Mouse (Mus musculus): ENCODE data around the gene Gm6899.

The Gm6899 gene

DNA sequence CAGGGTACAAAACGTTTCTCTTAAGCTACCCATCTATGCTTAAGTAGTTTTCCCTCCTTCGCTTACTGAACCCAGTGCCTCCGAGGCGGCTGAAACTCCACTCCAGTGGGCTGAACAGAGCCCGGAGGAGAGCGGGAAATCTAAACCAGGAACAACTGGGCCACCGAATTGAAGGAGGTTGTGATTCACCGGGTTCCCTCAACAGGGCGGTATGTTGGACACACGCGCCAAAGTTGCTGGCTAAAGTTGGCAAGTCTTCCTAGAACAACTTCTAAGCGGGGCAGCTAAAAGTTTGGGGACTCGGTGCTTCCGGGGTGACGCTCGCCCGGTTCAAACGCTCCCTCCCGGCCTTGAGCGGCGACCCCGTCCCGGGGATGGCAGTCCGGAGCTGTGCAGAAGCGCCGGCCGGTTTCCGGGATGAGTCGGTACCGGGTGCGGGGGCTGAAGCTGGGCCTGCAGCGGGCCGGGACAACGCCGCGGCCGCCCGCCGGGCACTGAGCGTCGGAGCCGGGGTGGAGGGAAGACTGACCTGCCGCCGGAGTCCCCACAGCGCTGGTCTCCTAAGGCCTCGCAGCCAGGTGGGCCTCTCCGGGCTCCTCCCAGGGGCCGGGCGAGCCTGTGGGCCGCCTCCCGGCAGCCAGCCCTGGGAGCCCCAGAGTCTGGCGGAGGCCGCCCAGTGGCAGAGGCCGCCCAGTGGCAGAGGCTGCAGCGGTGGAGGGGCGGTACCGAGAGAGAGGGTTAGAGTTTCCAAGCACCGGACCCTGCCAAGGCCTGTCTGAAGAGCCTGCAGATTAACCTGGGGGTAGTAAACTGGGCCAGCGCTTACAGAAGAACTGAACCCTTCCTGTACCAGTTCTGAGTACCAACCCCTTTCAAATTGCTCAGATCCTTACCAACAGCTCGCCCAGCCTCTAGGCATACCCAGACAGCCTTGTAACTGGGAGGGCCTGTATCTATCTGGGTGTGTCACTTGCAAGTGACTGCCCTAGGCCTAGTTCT, at the start of gene Gm6899, which contains the start of gene Vrk2:
Gene Gm6899, plus strand, starts transcription at position 181 of the 999 bp plus-strand sequence.
Gene Vrk2, minus strand, starts transcription at position 939 of the 999 bp plus-strand sequence.
- H3K36me3 ChIP-seq (ENCODE audit: insufficient read depth, low read length) = no peaks in the 10 kb centered on the region
- peaks cover 10% of the 10 kb centered on the region for H3K4me1 ChIP-seq (replicated peaks; ENCODE audit: low read depth, low read length)
- H3K4me3 ChIP-seq (replicated peaks; ENCODE audit: low read length) = peak within 1 kb of the TSS; percentile 82
- no peak for TF ChIP-seq POU5F1 (IDR thresholded peaks at IDR 0.05; ENCODE audit: borderline replicate concordance, low read length)
- TF ChIP-seq NANOG (IDR thresholded peaks at IDR 0.05; ENCODE audit: borderline replicate concordance, low read length) = no peak
- TF ChIP-seq CTCF (conservative IDR thresholded peaks at IDR 0.05; ENCODE audit: low read length) = no peak
- no peaks in the 10 kb centered on the region for H3K27me3 ChIP-seq (ENCODE audit: insufficient read depth, low read length)
- H3K9me3 ChIP-seq (ENCODE audit: low read length) = no peaks in the 10 kb centered on the region

DNA sequence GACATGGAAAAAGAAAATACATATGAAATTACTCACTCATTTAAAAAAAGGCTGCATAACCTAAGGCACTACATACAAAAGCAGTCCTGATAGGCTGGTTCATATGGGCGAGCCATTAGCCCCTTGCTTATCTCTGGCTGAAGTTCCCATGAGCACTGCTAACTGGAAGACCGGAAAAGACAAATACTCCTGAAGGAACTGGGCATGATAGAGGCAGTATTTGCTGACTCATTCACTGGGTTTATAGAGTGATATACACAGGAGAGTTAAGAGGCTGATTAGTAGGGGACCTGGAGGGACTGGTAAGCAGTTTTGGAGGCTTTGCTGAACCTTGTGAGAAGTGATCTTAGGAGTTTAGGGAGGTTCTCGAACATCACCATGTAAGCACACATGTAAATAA, 41.5 kb upstream of the Gm6899 start:
- no peak for TF ChIP-seq CTCF (conservative IDR thresholded peaks at IDR 0.05; ENCODE audit: low read length)
- TF ChIP-seq POU5F1 (IDR thresholded peaks at IDR 0.05; ENCODE audit: borderline replicate concordance, low read length) = no peak
- Histone ChIP-seq H3K4me1 (replicated peaks; ENCODE audit: low read depth, low read length) (no peaks in the 10 kb centered on the region), H3K36me3 (ENCODE audit: insufficient read depth, low read length) (no peaks in the 10 kb centered on the region), H3K9me3 (ENCODE audit: low read length) (peaks cover 15% of the 10 kb centered on the region), H3K4me3 (replicated peaks; ENCODE audit: low read length) (no peak overlapping the region), H3K27me3 (ENCODE audit: insufficient read depth, low read length) (no peaks in the 10 kb centered on the region)

DNA sequence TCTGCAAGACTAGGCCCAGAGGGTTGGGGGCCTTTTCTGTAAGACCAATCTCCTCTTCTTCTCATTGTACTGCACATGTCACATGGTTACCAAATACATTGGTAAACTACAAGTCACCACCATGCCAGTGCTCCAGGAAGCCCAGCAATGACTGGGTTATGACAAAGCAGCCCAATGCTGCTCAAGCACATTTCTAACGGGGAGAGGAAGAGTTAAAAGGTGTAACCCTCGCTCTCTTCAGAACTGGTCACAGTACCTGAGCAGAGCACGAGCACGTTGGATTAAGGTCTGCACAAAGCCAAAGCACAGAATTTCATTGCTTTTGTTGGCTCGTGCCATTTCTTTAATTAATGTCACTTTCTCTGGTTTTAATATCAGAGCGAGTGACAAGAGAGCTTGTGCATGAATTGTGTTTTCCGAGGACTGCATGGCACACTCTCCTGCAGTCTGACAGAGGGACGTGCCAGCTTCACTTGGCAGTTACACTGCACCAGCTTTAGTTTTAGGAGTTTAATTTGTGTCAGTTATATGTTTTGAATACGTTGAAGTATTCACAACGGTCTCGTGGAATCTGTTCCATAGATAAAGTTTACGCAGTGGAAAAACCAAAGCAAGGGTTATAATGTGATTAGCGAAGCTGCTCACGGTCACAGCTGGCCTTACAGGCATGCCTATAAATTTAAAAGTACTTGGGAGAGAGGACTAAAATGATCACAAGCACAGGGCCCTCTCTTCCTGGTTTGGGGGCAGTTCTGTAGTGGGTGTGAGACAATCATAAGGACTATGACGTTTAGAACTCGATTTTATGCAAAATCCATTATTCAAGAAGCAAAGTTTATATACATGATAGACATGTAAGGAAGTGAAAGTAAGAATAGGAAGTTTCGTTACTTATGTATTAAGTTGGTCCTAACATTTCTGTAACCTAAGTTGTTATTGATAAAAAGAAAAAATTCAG, 7.4 kb upstream of the Gm6899 start:
- Histone ChIP-seq H3K9me3 (ENCODE audit: low read length) (no peaks in the 10 kb centered on the region), H3K27me3 (ENCODE audit: insufficient read depth, low read length) (no peaks in the 10 kb centered on the region), H3K4me3 (replicated peaks; ENCODE audit: low read length) (no peak overlapping the region), H3K4me1 (replicated peaks; ENCODE audit: low read depth, low read length) (no peaks in the 10 kb centered on the region), H3K36me3 (ENCODE audit: insufficient read depth, low read length) (no peaks in the 10 kb centered on the region)
- TF ChIP-seq POU5F1 (IDR thresholded peaks at IDR 0.05; ENCODE audit: borderline replicate concordance, low read length) (no peak), NANOG (IDR thresholded peaks at IDR 0.05; ENCODE audit: borderline replicate concordance, low read length) (no peak), CTCF (conservative IDR thresholded peaks at IDR 0.05; ENCODE audit: low read length) (no peak)

DNA sequence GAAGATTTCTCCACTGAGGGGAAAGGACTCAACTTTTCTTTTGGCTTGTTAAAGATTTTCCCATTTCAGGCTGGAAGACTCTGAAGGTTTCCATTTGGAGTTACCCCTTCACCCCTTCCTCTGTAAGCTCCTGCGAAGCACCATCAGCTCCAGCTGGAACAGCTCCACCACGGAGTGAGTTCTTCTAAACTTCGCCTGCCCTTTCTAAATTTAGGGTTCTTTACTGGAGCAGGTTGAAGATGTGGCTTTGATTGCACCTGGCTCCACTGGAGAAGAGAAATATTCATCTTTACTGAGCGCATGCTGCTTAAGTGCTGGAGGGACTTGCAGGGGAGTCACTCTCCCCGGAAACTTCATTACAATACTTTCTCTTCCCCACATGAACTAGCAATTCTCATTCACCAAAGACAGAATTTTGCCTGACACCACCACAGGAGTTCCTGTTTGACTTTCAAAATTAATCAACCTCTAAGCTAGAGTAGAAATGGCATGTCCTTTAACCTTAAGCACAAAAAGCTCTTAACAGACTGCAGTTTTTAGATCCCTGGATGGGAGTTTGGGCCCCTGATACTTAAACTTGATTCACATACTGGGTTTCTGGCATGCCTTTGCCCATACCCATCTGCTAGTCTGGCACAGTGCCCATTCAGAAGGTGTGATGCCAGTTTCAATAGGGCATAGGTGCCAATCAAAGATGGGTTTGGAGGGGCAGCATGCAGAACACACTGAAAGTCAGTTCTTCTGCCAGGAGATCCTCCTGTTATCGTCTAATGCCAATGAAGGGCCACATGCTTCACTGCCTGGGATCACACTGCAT, 6.5 kb upstream of the Gm6899 start:
- Histone ChIP-seq H3K9me3 (ENCODE audit: low read length) (no peaks in the 10 kb centered on the region), H3K4me1 (replicated peaks; ENCODE audit: low read depth, low read length) (no peaks in the 10 kb centered on the region), H3K36me3 (ENCODE audit: insufficient read depth, low read length) (no peaks in the 10 kb centered on the region), H3K27me3 (ENCODE audit: insufficient read depth, low read length) (no peaks in the 10 kb centered on the region), H3K4me3 (replicated peaks; ENCODE audit: low read length) (no peak overlapping the region)
- no peak for TF ChIP-seq CTCF (conservative IDR thresholded peaks at IDR 0.05; ENCODE audit: low read length)
- no peak for TF ChIP-seq NANOG (IDR thresholded peaks at IDR 0.05; ENCODE audit: borderline replicate concordance, low read length)
- no peak for TF ChIP-seq POU5F1 (IDR thresholded peaks at IDR 0.05; ENCODE audit: borderline replicate concordance, low read length)

DNA sequence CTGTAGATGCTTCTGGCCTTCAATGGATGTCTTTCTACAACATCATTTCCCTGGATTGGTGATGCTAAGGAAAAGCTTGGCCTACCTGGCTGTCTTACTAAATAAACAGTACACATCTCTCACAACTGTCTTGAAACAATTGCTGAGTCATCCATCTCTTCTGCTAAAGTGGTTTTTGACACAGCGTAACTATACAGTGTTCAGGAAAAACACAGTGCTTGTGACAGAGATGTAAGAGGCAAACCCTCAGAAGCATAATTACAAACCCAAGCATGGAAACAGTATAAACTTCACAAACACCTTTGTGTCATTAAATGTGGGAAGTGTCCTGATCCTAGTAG, 5.9 kb upstream of the Gm6899 start:
- TF ChIP-seq CTCF (conservative IDR thresholded peaks at IDR 0.05; ENCODE audit: low read length) (no peak), POU5F1 (IDR thresholded peaks at IDR 0.05; ENCODE audit: borderline replicate concordance, low read length) (no peak), NANOG (IDR thresholded peaks at IDR 0.05; ENCODE audit: borderline replicate concordance, low read length) (no peak)
- no peaks in the 10 kb centered on the region for H3K27me3 ChIP-seq (ENCODE audit: insufficient read depth, low read length)
- H3K4me1 ChIP-seq (replicated peaks; ENCODE audit: low read depth, low read length) = peaks cover under 1% of the 10 kb centered on the region; the same call in 1 of the 2 replicates
- H3K9me3 ChIP-seq (ENCODE audit: low read length) = no peaks in the 10 kb centered on the region
- H3K4me3 ChIP-seq (replicated peaks; ENCODE audit: low read length) = no peak overlapping the region
- H3K36me3 ChIP-seq (ENCODE audit: insufficient read depth, low read length) = no peaks in the 10 kb centered on the region

DNA sequence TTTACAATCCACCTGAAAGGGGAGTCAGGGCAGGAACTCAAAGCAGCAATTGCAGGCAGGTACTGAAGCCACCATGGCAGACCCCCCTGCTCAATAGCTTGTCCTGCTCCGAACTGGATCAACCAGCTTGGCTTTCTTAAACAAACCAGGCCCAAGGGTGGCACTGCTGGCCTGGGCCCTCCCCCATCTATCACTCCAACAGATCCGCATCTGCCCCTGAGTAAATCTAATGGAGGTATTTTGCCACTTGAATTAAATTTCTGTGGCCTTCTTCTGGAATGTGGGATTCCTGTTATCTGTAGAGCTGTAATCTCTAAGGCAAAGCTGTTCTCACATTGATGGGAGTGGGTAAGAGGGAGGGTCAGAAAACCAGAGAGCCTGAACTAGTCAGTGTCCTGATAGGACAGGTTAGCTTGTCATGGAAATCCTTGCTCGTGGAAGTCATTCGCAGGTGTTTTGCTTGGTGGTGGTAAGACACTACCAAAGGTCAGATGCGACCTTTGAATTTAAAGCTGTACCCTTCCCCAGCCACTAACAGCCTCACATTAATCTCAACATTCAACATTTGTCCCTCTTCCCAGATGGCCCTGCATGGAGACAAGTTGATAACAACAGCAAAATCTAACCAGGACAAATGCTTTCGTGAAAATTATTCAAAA, 517 bp upstream of the Gm6899 start:
- TF ChIP-seq NANOG (IDR thresholded peaks at IDR 0.05; ENCODE audit: borderline replicate concordance, low read length) = no peak
- TF ChIP-seq CTCF (conservative IDR thresholded peaks at IDR 0.05; ENCODE audit: low read length) = no peak
- no peak for TF ChIP-seq POU5F1 (IDR thresholded peaks at IDR 0.05; ENCODE audit: borderline replicate concordance, low read length)
- H3K4me3 ChIP-seq (replicated peaks; ENCODE audit: low read length) = peak overlapping the region; percentile 82
- H3K36me3 ChIP-seq (ENCODE audit: insufficient read depth, low read length) = no peaks in the 10 kb centered on the region
- no peaks in the 10 kb centered on the region for H3K9me3 ChIP-seq (ENCODE audit: low read length)
- no peaks in the 10 kb centered on the region for H3K27me3 ChIP-seq (ENCODE audit: insufficient read depth, low read length)
- peaks cover 10% of the 10 kb centered on the region for H3K4me1 ChIP-seq (replicated peaks; ENCODE audit: low read depth, low read length)

DNA sequence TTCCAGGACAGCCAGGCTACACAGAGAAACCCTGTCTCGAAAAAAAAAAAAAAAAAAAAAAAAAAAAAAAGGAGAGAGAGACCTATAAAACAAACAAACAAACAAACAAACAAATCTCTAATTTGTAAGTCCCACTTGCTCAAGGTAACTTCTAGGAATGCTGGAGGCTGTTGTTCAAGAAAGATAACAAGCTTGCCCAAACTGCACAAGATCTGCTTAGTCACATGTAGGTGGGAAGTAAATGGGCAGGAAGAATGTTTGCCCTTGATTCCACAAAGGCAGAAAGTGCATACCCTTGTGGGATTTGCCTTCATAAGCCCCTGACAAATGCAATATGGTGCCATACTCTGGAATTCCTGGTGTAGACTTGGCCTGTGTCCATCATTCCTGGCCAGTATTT, 1.4 kb downstream of the Gm6899 start:
- TF ChIP-seq NANOG (IDR thresholded peaks at IDR 0.05; ENCODE audit: borderline replicate concordance, low read length) = no peak
- no peak for TF ChIP-seq POU5F1 (IDR thresholded peaks at IDR 0.05; ENCODE audit: borderline replicate concordance, low read length)
- TF ChIP-seq CTCF (conservative IDR thresholded peaks at IDR 0.05; ENCODE audit: low read length) = no peak

More for the DNA sequence above, 1.4 kb downstream of the Gm6899 start:
- no peak overlapping the region for H3K4me3 ChIP-seq (replicated peaks; ENCODE audit: low read length)
- H3K27me3 ChIP-seq (ENCODE audit: insufficient read depth, low read length) = no peaks in the 10 kb centered on the region
- peaks cover 10% of the 10 kb centered on the region for H3K4me1 ChIP-seq (replicated peaks; ENCODE audit: low read depth, low read length)
- no peaks in the 10 kb centered on the region for H3K9me3 ChIP-seq (ENCODE audit: low read length)
- H3K36me3 ChIP-seq (ENCODE audit: insufficient read depth, low read length) = no peaks in the 10 kb centered on the region
